Mouse (Mus musculus) liver, postnatal 0 days (tissue): Measurements from ENCODE around the gene Mgat5.

ENCODE experiments used
- CTCF ChIP-seq: sonication (generic); IDR thresholded peaks from 2 replicates; pipeline ENCODE4 v1.5.1; 2016; ENCODE audit warnings: antibody characterized with exemption, low read depth
- EP300 ChIP-seq: IDR thresholded peaks from 2 replicates; pipeline ENCODE4 v1.6.1; 2016; ENCODE audit warnings: antibody characterized with exemption, low read depth, mild to moderate bottlenecking

- TF ChIP-seq CTCF (no peak), EP300 (no peak)
These were observed 204.2 kb downstream of the Mgat5 start for GRCm38 (mm10) chr1:127408957-127409423.
